Mouse (Mus musculus): ENCODE measurements around the gene March11. TPM values are rescaled to one million over a fixed set of nuclear protein-coding genes. Genes with fewer than 3 reads are reported as not detected.

Gene March11
- polyA plus RNA-seq, 1 experiment from 2014 or later = 1.6 TPM

DNA sequence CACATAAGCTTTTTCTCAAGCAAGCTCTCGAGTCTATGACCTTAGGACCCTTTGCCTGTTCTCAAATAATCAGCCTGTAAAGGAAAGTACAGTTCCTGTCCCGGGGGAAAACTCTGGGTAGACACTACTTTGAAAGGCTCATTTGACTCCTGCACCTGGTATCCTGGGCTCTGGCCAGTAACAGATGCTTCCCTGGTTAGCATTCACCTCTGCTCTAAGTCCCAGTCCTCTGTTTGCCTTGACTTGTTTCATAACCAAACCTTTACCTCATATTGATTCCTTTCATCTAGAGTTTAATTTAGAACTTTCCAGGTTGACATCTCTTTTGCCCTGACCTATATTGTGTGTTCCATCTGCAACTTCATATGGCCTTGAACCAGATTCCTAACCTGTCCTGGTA, 68.5 kb downstream of the March11 start:
- no peak overlapping the region for H3K4me3 ChIP-seq (replicated peaks)
- no peak overlapping the region for H3K4me2 ChIP-seq
- H3K27ac ChIP-seq = no peak overlapping the region
- H3K9me3 ChIP-seq = no peaks in the 10 kb centered on the region
- H3K27me3 ChIP-seq = no peaks in the 10 kb centered on the region
- WGBS = 81% methylated on average over 2 of the region's 2 CpGs
- H3K9ac ChIP-seq = no peak overlapping the region
- H3K4me1 ChIP-seq = no peaks in the 10 kb centered on the region
- no peak for ATAC-seq (ENCODE audit: low FRiP score)
- no peaks in the 10 kb centered on the region for H3K36me3 ChIP-seq (replicated peaks)

DNA sequence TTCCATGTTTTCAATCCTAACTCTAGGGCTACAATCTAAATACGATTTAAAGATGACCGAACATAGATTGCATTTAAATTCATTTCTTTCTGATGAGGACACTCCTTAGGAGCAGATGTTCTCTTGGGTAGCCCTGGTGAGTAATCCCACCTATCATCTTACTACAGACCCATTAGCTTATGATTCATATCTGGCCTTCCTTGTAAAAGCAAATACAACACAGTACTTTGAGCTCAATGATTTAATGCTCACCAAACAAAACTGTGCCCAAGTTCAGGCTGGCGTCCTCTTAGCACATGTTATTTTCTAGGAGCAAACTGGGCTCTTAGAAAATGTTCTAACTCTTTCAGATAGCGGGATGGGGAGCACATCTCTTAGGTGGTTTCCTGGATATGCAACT, 70.0 kb downstream of the March11 start:
- Histone ChIP-seq H3K9me3 (no peaks in the 10 kb centered on the region), H3K4me3 (replicated peaks) (no peak overlapping the region), H3K9ac (no peak overlapping the region), H3K4me2 (no peak overlapping the region), H3K4me1 (no peaks in the 10 kb centered on the region), H3K36me3 (replicated peaks) (no peaks in the 10 kb centered on the region), H3K27ac (no peak overlapping the region), H3K27me3 (no peaks in the 10 kb centered on the region)
- ATAC-seq (ENCODE audit: low FRiP score) = no peak
- 90% methylated on average over 4 of the region's 4 CpGs for WGBS

GRCm38 (mm10) chr15:26379831-26380230, 71.0 kb downstream of the March11 start:
- no peaks in the 10 kb centered on the region for H3K36me3 ChIP-seq (replicated peaks)
- no peaks in the 10 kb centered on the region for H3K27me3 ChIP-seq
- 92% methylated on average over 3 of the region's 3 CpGs for WGBS
- no peaks in the 10 kb centered on the region for H3K4me1 ChIP-seq
- no peaks in the 10 kb centered on the region for H3K9me3 ChIP-seq
- H3K9ac ChIP-seq = no peak overlapping the region
- no peak overlapping the region for H3K27ac ChIP-seq
- no peak for ATAC-seq (ENCODE audit: low FRiP score)
- no peak overlapping the region for H3K4me3 ChIP-seq (replicated peaks)
- no peak overlapping the region for H3K4me2 ChIP-seq

DNA sequence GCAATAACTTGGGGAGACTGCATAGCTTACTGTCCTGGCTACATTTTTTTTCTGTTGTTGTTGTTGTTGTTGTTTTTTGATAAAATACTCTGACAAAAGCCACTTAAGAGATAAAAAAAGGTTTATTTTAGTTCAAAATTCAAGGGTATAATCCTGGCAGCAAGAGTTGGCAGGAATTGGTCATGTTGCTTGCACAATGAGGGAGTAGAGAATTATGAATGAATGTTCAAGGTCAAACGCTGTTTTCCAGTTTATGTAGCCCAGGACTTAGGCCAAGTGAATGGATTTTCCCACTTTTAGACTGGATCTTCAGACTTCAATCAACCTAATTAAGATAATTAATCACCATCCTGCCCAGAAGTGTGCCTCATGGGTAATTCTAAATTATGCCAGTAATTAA, 72.0 kb downstream of the March11 start:
- no peak overlapping the region for H3K27ac ChIP-seq
- no peak for ATAC-seq (ENCODE audit: low FRiP score)
- WGBS = 86% methylated on average over 1 of the region's 1 CpGs

DNA sequence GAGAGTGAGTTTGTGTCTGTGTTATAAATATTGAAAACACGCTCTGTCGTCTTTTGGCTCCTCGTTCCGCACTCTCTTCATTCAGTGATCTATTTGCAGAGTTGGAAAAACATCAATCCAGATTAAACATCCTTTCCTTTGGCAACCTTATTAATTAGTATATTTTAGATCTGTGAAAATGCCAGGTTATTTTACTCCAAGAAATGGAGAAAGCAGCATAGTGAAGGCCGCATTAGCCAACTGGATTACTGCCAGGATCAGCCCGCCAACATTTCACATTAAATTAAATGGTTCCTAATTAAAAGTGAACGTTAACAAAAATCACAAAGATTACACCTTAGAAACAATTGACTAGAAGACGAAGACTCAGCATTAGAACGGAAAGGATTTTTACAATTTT, 81.2 kb downstream of the March11 start:
- WGBS = 78% methylated on average over 9 of the region's 9 CpGs
- Histone ChIP-seq H3K9me3 (no peaks in the 10 kb centered on the region), H3K4me3 (replicated peaks) (no peak overlapping the region), H3K9ac (no peak overlapping the region), H3K4me2 (no peak overlapping the region), H3K27ac (no peak overlapping the region), H3K36me3 (replicated peaks) (no peaks in the 10 kb centered on the region), H3K4me1 (no peaks in the 10 kb centered on the region), H3K27me3 (no peaks in the 10 kb centered on the region)
- ATAC-seq (ENCODE audit: low FRiP score) = no peak

More for the DNA sequence above, 72.0 kb downstream of the March11 start:
- no peaks in the 10 kb centered on the region for H3K36me3 ChIP-seq (replicated peaks)
- no peak overlapping the region for H3K4me3 ChIP-seq (replicated peaks)
- H3K4me1 ChIP-seq = no peaks in the 10 kb centered on the region
- H3K9ac ChIP-seq = no peak overlapping the region
- no peaks in the 10 kb centered on the region for H3K27me3 ChIP-seq
- H3K4me2 ChIP-seq = no peak overlapping the region
- H3K9me3 ChIP-seq = no peaks in the 10 kb centered on the region

- no peak overlapping the region for H3K27ac ChIP-seq
- ATAC-seq (ENCODE audit: low FRiP score) = no peak
- H3K4me1 ChIP-seq = no peaks in the 10 kb centered on the region
- no peak overlapping the region for H3K4me3 ChIP-seq (replicated peaks)
- H3K36me3 ChIP-seq (replicated peaks) = no peaks in the 10 kb centered on the region
- WGBS = 91% methylated on average over 2 of the region's 2 CpGs
- H3K27me3 ChIP-seq = no peaks in the 10 kb centered on the region
- H3K4me2 ChIP-seq = no peak overlapping the region
- no peak overlapping the region for H3K9ac ChIP-seq
- no peaks in the 10 kb centered on the region for H3K9me3 ChIP-seq
Observed at GRCm38 (mm10) chr15:26396556-26396955, 87.7 kb downstream of the March11 start.

DNA sequence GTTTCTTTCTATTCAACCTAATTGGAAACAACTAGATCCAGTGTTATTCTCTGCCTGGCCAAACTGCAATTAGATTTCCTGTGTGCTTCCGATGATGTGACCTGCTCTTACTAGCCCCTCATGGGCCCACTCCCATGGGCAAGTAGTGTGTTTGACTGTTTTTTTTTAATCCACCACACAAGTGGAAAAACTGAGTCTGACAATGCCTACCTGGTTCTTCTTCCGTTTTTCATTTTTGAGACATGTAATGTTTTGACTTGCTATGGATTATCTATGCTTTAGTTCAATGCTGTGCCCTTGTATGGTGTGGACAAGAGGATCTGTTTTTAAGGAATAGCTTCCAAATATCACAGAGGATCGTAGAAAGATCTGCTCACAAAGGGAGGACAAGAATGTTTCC, 116.4 kb downstream of the March11 start:
- no peak overlapping the region for H3K4me3 ChIP-seq (replicated peaks)
- no peaks in the 10 kb centered on the region for H3K4me1 ChIP-seq
- no peak for ATAC-seq (ENCODE audit: low FRiP score)
- no peaks in the 10 kb centered on the region for H3K36me3 ChIP-seq (replicated peaks)
- 87% methylated on average over 3 of the region's 3 CpGs for WGBS
- H3K4me2 ChIP-seq = no peak overlapping the region
- H3K27me3 ChIP-seq = no peaks in the 10 kb centered on the region
- no peaks in the 10 kb centered on the region for H3K9me3 ChIP-seq
- H3K9ac ChIP-seq = no peak overlapping the region
- no peak overlapping the region for H3K27ac ChIP-seq

DNA sequence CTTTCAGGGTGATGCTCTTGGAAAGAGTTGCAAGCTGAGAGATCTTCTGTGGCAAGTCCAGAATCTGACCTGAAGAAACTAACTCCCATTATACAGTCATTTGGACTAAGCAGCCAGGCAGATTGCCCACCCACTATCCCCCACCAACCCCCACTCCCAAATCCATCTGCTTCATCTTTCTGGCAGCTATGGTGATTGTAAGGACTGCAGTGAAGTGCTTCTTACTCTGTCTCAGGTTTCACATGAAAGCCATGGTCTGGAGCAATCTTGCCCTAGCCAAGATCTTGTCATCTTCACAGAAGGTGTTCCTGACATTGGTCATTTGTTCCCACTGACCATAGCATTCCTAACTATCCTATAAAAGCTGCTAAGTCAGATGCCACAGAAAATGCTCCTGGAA, 117.4 kb downstream of the March11 start:
- Histone ChIP-seq H3K4me3 (replicated peaks) (no peak overlapping the region), H3K9ac (no peak overlapping the region), H3K36me3 (replicated peaks) (no peaks in the 10 kb centered on the region), H3K4me2 (no peak overlapping the region), H3K27me3 (no peaks in the 10 kb centered on the region), H3K27ac (no peak overlapping the region), H3K9me3 (no peaks in the 10 kb centered on the region), H3K4me1 (no peaks in the 10 kb centered on the region)
- no peak for ATAC-seq (ENCODE audit: low FRiP score)

DNA sequence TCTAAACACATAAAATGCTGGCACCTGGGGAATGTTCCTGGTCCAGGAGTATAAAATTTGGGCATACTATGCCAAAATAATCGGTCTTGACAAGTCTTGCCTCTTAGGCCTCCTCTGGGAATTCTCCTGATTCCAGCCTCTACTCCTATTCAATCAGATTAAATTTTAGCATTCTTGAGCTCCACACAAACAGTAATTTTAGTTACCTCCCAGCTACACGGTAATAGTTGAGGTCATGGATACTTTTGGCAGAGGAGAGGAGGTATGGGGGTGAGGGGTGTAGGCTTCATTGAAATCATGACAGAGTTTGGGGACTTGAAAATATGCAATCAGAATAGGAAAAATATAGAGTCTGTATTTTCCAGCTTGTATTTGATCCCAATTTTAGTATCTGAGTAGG, 121.7 kb downstream of the March11 start:
- 85% methylated on average over 2 of the region's 2 CpGs for WGBS
- Histone ChIP-seq H3K9ac (no peak overlapping the region), H3K4me1 (no peaks in the 10 kb centered on the region), H3K9me3 (no peaks in the 10 kb centered on the region), H3K36me3 (replicated peaks) (no peaks in the 10 kb centered on the region), H3K27me3 (no peaks in the 10 kb centered on the region), H3K27ac (no peak overlapping the region), H3K4me3 (replicated peaks) (no peak overlapping the region), H3K4me2 (no peak overlapping the region)
- no peak for ATAC-seq (ENCODE audit: low FRiP score)

- H3K4me1 ChIP-seq = no peaks in the 10 kb centered on the region
- no peak overlapping the region for H3K9ac ChIP-seq
- no peak for ATAC-seq (ENCODE audit: low FRiP score)
Observed at GRCm38 (mm10) chr15:26432676-26433075, 123.8 kb downstream of the March11 start.

GRCm38 (mm10) chr15:26435725-26436124, 126.9 kb downstream of the March11 start:
- Histone ChIP-seq H3K27me3 (no peaks in the 10 kb centered on the region), H3K4me2 (no peak overlapping the region), H3K9ac (no peak overlapping the region), H3K36me3 (replicated peaks) (no peaks in the 10 kb centered on the region), H3K27ac (no peak overlapping the region), H3K9me3 (no peaks in the 10 kb centered on the region), H3K4me3 (replicated peaks) (no peak overlapping the region), H3K4me1 (no peaks in the 10 kb centered on the region)
- 90% methylated on average over 7 of the region's 7 CpGs for WGBS
- no peak for ATAC-seq (ENCODE audit: low FRiP score)

More at GRCm38 (mm10) chr15:26432676-26433075, 123.8 kb downstream of the March11 start:
- no peaks in the 10 kb centered on the region for H3K9me3 ChIP-seq
- no peak overlapping the region for H3K4me3 ChIP-seq (replicated peaks)
- no peaks in the 10 kb centered on the region for H3K27me3 ChIP-seq
- H3K4me2 ChIP-seq = no peak overlapping the region
- WGBS = 71% methylated on average over 2 of the region's 2 CpGs
- H3K27ac ChIP-seq = no peak overlapping the region
- no peaks in the 10 kb centered on the region for H3K36me3 ChIP-seq (replicated peaks)

GRCm38 (mm10) chr15:26437113-26437512, 128.3 kb downstream of the March11 start:
- H3K27ac ChIP-seq = no peak overlapping the region
- H3K36me3 ChIP-seq (replicated peaks) = no peaks in the 10 kb centered on the region
- no peaks in the 10 kb centered on the region for H3K4me1 ChIP-seq
- no peak overlapping the region for H3K4me3 ChIP-seq (replicated peaks)
- H3K9me3 ChIP-seq = no peaks in the 10 kb centered on the region
- ATAC-seq (ENCODE audit: low FRiP score) = no peak
- H3K27me3 ChIP-seq = no peaks in the 10 kb centered on the region
- H3K4me2 ChIP-seq = no peak overlapping the region
- 49% methylated on average over 2 of the region's 2 CpGs for WGBS
- no peak overlapping the region for H3K9ac ChIP-seq

Data from forebrain, embryonic 12.5 days (tissue).